Mouse (Mus musculus) small intestine, adult 2 months (tissue): ENCODE results near the gene Chst11.

Experiments used
- CTCF ChIP-seq: fragments of 200-500 bp; IDR thresholded peaks from 2 replicates; pipeline ENCODE4 v1.5.1; 2012; ENCODE audit warnings: low read depth, mild to moderate bottlenecking, control low read depth, inconsistent platforms, low read length, moderate library complexity, mixed read lengths; ENCODE audit not compliant: insufficient replicate concordance, insufficient read length; ENCODE audit errors: extremely low read depth
- POLR2A ChIP-seq: fragments of 200-500 bp; IDR thresholded peaks from 2 replicates; pipeline ENCODE4 v1.6.1; 2012; ENCODE audit warnings: low read depth, mild to moderate bottlenecking, control low read depth, inconsistent platforms, low read length, moderate library complexity

DNA sequence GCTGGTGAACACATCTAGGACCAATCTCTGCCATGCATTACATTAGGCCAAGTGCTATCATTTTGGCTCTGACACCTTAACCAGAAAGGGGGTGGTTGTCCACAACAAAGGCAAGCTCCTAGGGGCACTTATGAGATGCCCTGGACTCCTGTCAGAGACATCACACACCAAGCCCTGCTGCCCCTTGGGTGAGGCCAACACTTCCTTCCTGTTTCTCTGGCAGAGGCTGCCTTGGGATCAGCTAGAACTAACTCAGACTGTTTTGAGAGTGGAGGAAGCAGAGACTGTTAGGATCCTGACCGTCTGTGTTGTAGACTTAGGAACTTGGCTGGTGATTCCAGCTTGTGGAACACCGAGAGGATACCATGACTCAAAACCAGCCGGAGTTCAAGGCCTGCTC lies 248.7 kb downstream of the Chst11 start:
- TF ChIP-seq CTCF: no peak
- no peak for TF ChIP-seq POLR2A
